Mouse (Mus musculus): ENCODE results near the gene Prss3. TPM values are rescaled to one million over a fixed set of nuclear protein-coding genes. Genes with fewer than 3 reads are reported as not detected.
"Not testable (repeated sequence)": the region's sequence is repeated elsewhere in the genome, so short reads cannot be mapped to it uniquely, and the experiment has no call there.

The Prss3 gene
- polyA plus RNA-seq (2016; fragmentation: Nextera tagmentation; extraction: Ambion mirVana), result not detected in 2 replicates

- H3K9ac ChIP-seq (replicated peaks); ATAC-seq (ENCODE audit: insufficient number of reproducible peaks, insufficient read depth, low FRiP score, low TSS enrichment, low read depth): not testable (repeated sequence)
These were observed at the start of gene Prss3 for GRCm38 (mm10) chr6:41377578-41377977. Prss3 (minus strand) TSS chr6:41377678.

GRCm38 (mm10) chr6:41392056-41392455, 14.6 kb upstream of the Prss3 start, which contains the start of gene Gm5771:
Gm5771 (plus strand) TSS chr6:41392356.
- ATAC-seq (ENCODE audit: insufficient number of reproducible peaks, insufficient read depth, low FRiP score, low TSS enrichment, low read depth); H3K9ac ChIP-seq (replicated peaks); H3K4me3 ChIP-seq (replicated peaks); H3K4me1 ChIP-seq (replicated peaks); H3K36me3 ChIP-seq; H3K27ac ChIP-seq; H3K4me2 ChIP-seq; H3K27me3 ChIP-seq; H3K9me3 ChIP-seq: not testable (repeated sequence)

More at GRCm38 (mm10) chr6:41377578-41377977, at the start of gene Prss3:
- H3K36me3 ChIP-seq; H3K27me3 ChIP-seq; H3K4me2 ChIP-seq; H3K27ac ChIP-seq; H3K4me3 ChIP-seq (replicated peaks); H3K4me1 ChIP-seq (replicated peaks); H3K9me3 ChIP-seq: not testable (repeated sequence)

GRCm38 (mm10) chr6:41391640-41392039, 14.2 kb upstream of the Prss3 start:
- not testable (repeated sequence) for H3K9ac ChIP-seq (replicated peaks); H3K4me3 ChIP-seq (replicated peaks); H3K36me3 ChIP-seq; H3K9me3 ChIP-seq; H3K4me1 ChIP-seq (replicated peaks); H3K4me2 ChIP-seq; ATAC-seq (ENCODE audit: insufficient number of reproducible peaks, insufficient read depth, low FRiP score, low TSS enrichment, low read depth); H3K27ac ChIP-seq; H3K27me3 ChIP-seq
- WGBS, result 65% methylated on average over 1 of the region's 1 CpGs

- Histone ChIP-seq H3K9ac (replicated peaks) (no peak overlapping the region), H3K36me3 (no peaks in the 10 kb centered on the region), H3K4me3 (replicated peaks) (no peak overlapping the region), H3K4me2 (no peak overlapping the region), H3K27ac (no peak overlapping the region), H3K27me3 (no peaks in the 10 kb centered on the region), H3K9me3 (no peaks in the 10 kb centered on the region), H3K4me1 (replicated peaks) (no peaks in the 10 kb centered on the region)
- 77% methylated on average over 2 of the region's 2 CpGs for WGBS
- ATAC-seq (ENCODE audit: insufficient number of reproducible peaks, insufficient read depth, low FRiP score, low TSS enrichment, low read depth), result no peak
These were observed 9.3 kb upstream of the Prss3 start for GRCm38 (mm10) chr6:41386781-41387180.

- not testable (repeated sequence) for H3K27ac ChIP-seq; H3K4me1 ChIP-seq (replicated peaks); ATAC-seq (ENCODE audit: insufficient number of reproducible peaks, insufficient read depth, low FRiP score, low TSS enrichment, low read depth); H3K4me3 ChIP-seq (replicated peaks); H3K27me3 ChIP-seq; H3K4me2 ChIP-seq; H3K9ac ChIP-seq (replicated peaks); H3K9me3 ChIP-seq; H3K36me3 ChIP-seq
- WGBS, result 90% methylated on average over 2 of the region's 2 CpGs
These were observed 3.7 kb downstream of the Prss3 start for GRCm38 (mm10) chr6:41373772-41374171.

- H3K9ac ChIP-seq (replicated peaks), result no peak within 1 kb of the TSS
- no peaks in the 10 kb centered on the region for H3K27me3 ChIP-seq
- H3K9me3 ChIP-seq, result no peaks in the 10 kb centered on the region
- no peak for ATAC-seq (ENCODE audit: insufficient number of reproducible peaks, insufficient read depth, low FRiP score, low TSS enrichment, low read depth)
- H3K27ac ChIP-seq, result no peak within 1 kb of the TSS
- WGBS, result 79% methylated on average over 2 of the region's 2 CpGs
- H3K36me3 ChIP-seq, result no peaks in the 10 kb centered on the region
- H3K4me2 ChIP-seq, result no peak within 1 kb of the TSS
- H3K4me1 ChIP-seq (replicated peaks), result no peaks in the 10 kb centered on the region
- no peak within 1 kb of the TSS for H3K4me3 ChIP-seq (replicated peaks)
These were observed 23.5 kb downstream of the Prss3 start, which contains the start of gene Try10 for GRCm38 (mm10) chr6:41353932-41354331. Try10 (plus strand) TSS chr6:41354105.

Other genes with a start within 250 kb of the Prss3 start
- not detected in 2 replicates for gene Try4, start 75.4 kb downstream of the Prss3 start, polyA plus RNA-seq (2016; fragmentation: Nextera tagmentation; extraction: Ambion mirVana)
- gene Try5, start 60.8 kb downstream of the Prss3 start, polyA plus RNA-seq (2016; fragmentation: Nextera tagmentation; extraction: Ambion mirVana), result not detected in 2 replicates
- gene Try10, start 23.6 kb downstream of the Prss3 start, polyA plus RNA-seq (2016; fragmentation: Nextera tagmentation; extraction: Ambion mirVana), result not detected in 2 replicates
- gene Gm5771, start 14.7 kb upstream of the Prss3 start, polyA plus RNA-seq (2016; fragmentation: Nextera tagmentation; extraction: Ambion mirVana), result not detected in 2 replicates
- gene Gm10334, start 68.5 kb upstream of the Prss3 start, polyA plus RNA-seq (2016; fragmentation: Nextera tagmentation; extraction: Ambion mirVana), result not detected in 2 replicates
- gene Prss1, start 81.3 kb upstream of the Prss3 start, polyA plus RNA-seq (2016; fragmentation: Nextera tagmentation; extraction: Ambion mirVana), result not detected in 2 replicates
- not detected in 2 replicates for gene Prss2, start 144.1 kb upstream of the Prss3 start, polyA plus RNA-seq (2016; fragmentation: Nextera tagmentation; extraction: Ambion mirVana)
- gene Ephb6, start 227.8 kb upstream of the Prss3 start, polyA plus RNA-seq (2016; fragmentation: Nextera tagmentation; extraction: Ambion mirVana), result 20.2 and 26.2 TPM in 2 replicates

All from limb, embryonic 12.5 days (tissue).